ENCODE assay signal across 8 mouse cellular contexts in the genomic region with DNA sequence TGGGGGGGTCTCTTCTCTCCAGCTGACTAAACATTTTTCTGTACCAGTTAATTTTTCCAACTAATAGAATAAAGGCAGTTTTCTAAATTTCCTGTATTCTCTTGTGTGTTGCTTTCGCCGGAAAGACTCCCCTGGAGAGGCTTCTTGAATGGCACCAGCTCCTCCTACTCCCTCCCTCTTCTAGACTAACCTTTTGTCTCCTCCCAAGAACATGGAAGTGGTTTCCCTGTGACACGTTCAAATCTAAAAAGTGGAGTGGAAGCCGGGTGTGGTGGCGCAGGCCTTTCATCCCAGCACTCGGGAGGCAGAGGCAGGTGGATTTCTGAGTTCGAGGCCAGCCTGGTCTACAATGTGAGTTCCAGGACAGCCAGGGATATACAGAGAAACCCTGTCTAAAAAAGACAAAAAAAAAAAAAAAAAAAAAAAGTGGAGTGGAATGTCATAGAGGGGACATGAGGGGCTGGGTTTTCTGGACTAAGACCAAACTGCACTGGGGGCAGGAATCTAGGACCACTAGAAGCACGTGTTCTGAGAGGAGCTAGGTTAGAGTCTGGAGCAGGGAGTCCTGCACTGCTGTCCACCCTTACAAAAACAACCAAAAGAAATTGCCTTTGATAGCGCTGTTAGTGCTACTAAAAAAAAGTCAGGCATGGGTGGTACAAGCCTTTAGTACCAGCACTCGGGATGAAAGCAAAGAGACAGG. TPM values are rescaled to one million over a fixed set of nuclear protein-coding genes. Genes with fewer than 3 reads are reported as not detected.
DNase-seq lines count a peak whose midpoint lies in the region; ATAC-seq and TF ChIP-seq lines count a peak whose summit lies in the region.

No protein-coding gene starts in this region.

- H3K36me3 ChIP-seq in liver, adult 2 months (ENCODE audit: control insufficient read depth, insufficient read depth, low read length): peaks cover 31% of the 10 kb centered on the region
- H3K36me3 ChIP-seq in embryonic facial prominence, embryonic 13.5 days: peaks cover 41% of the 10 kb centered on the region
- peaks cover 50% of the 10 kb centered on the region for H3K36me3 ChIP-seq in limb, embryonic 10.5 days

- H3K4me2 ChIP-seq in embryonic facial prominence, embryonic 13.5 days: peak overlapping the region; percentile 86

- H3K27me3 ChIP-seq in liver, adult 2 months (ENCODE audit: control insufficient read depth, insufficient read depth, low read length): no peaks in the 10 kb centered on the region
- H3K27me3 ChIP-seq in embryonic facial prominence, embryonic 13.5 days: no peaks in the 10 kb centered on the region
- H3K27me3 ChIP-seq in limb, embryonic 10.5 days (ENCODE audit: low read depth, poor library complexity, severe bottlenecking): no peaks in the 10 kb centered on the region

- ATAC-seq in embryonic facial prominence, embryonic 13.5 days (ENCODE audit: insufficient number of reproducible peaks, insufficient read depth, low FRiP score, low TSS enrichment, low read depth): no peak

- H3K4me3 ChIP-seq in liver, adult 2 months (ENCODE audit: insufficient read depth, low read depth, low read length): no peak overlapping the region
- H3K4me3 ChIP-seq in embryonic facial prominence, embryonic 13.5 days: peak overlapping the region; percentile 79; the same call in 1 of the 2 replicates
- H3K4me3 ChIP-seq in limb, embryonic 10.5 days: peak overlapping the region; percentile 64
- H3K4me3 ChIP-seq in olfactory bulb, adult 2 months (ENCODE audit: insufficient read depth, low read depth, low read length): no peak overlapping the region

- WGBS in liver, adult 2 months: 78% methylated on average over 10 of the region's 10 CpGs
- 64% methylated on average over 10 of the region's 10 CpGs for WGBS in embryonic facial prominence, embryonic 13.5 days
- 79% methylated on average over 10 of the region's 10 CpGs for WGBS in limb, embryonic 10.5 days
- WGBS in olfactory bulb, adult 2 months: 55% methylated on average over 10 of the region's 10 CpGs

- peaks cover 7% of the 10 kb centered on the region; the same call in 1 of the 2 replicates for H3K79me2 ChIP-seq in liver, adult 2 months (ENCODE audit: control insufficient read depth, insufficient read depth, low read length)

- H3K4me1 ChIP-seq in liver, adult 2 months (ENCODE audit: control insufficient read depth, insufficient read depth, low read length): peaks cover 5% of the 10 kb centered on the region
- H3K4me1 ChIP-seq in embryonic facial prominence, embryonic 13.5 days: peaks cover 26% of the 10 kb centered on the region
- peaks cover 30% of the 10 kb centered on the region for H3K4me1 ChIP-seq in limb, embryonic 10.5 days
- H3K4me1 ChIP-seq in olfactory bulb, adult 2 months (ENCODE audit: control insufficient read depth, insufficient read depth, low read length): peaks cover 14% of the 10 kb centered on the region

- no peak overlapping the region for H3K9ac ChIP-seq in liver, adult 2 months (ENCODE audit: low read depth, low read length)
- H3K9ac ChIP-seq in embryonic facial prominence, embryonic 13.5 days: peak overlapping the region; percentile 94; the same call in 1 of the 2 replicates

- no peaks in the 10 kb centered on the region for H3K9me3 ChIP-seq in embryonic facial prominence, embryonic 13.5 days
- no peaks in the 10 kb centered on the region for H3K9me3 ChIP-seq in limb, embryonic 10.5 days (replicated peaks)

- TF ChIP-seq CTCF in liver, adult 2 months (IDR thresholded peaks at IDR 0.05; ENCODE audit: low read depth, low read length): no peak
- no peak for TF ChIP-seq CTCF in olfactory bulb, adult 2 months (IDR thresholded peaks at IDR 0.05; ENCODE audit: insufficient read depth, low read depth, low read length)

- peak overlapping the region; percentile 30 for H3K27ac ChIP-seq in liver, adult 2 months (replicated peaks; ENCODE audit: insufficient read depth, low read depth, low read length)
- peak overlapping the region; percentile 98 for H3K27ac ChIP-seq in embryonic facial prominence, embryonic 13.5 days
- H3K27ac ChIP-seq in limb, embryonic 10.5 days: peak overlapping the region; percentile 94
- H3K27ac ChIP-seq in olfactory bulb, adult 2 months (ENCODE audit: insufficient read depth, low read depth, low read length): peak overlapping the region; percentile 49; the same call in 1 of the 2 replicates

- no peak for DNase-seq in liver, adult 2 months (ENCODE audit: extremely low read depth, low read depth, low spot score)
- no peak for DNase-seq in liver
- no peak for DNase-seq in limb, embryonic 10.5 days (ENCODE audit: low spot score)
- DNase-seq in frontal cortex, postnatal 14 days (ENCODE audit: low spot score in 2 of 2): no peak
- no peak for DNase-seq in gastrocnemius, postnatal 10 days
- no peak for DNase-seq in urinary bladder, postnatal 10 days (ENCODE audit: low spot score)

- no peak for TF ChIP-seq POLR2A in liver, adult 2 months (IDR thresholded peaks at IDR 0.05; ENCODE audit: extremely low read depth, insufficient read depth, low read length)
- TF ChIP-seq POLR2A in olfactory bulb, adult 2 months (IDR thresholded peaks at IDR 0.05; ENCODE audit: insufficient read depth, low read depth, low read length): no peak

RNA-seq across cellular contexts. Expression of gene Gpx1, which starts 0.7 kb away (rescaled TPM):
- total RNA-seq in liver, adult 2 months (2014; rRNA removed): 5,129 and 5,348 TPM in 2 replicates
- polyA plus RNA-seq in liver, adult 2 months (2012; rRNA removed): 8,357 and 9,405 TPM in 2 replicates
- polyA plus RNA-seq in embryonic facial prominence, embryonic 13.5 days (2015; fragmentation: Nextera tagmentation; extraction: Ambion mirVana): 775 and 811 TPM in 2 replicates
- 824 and 909 TPM in 2 replicates for polyA plus RNA-seq in limb, embryonic 10.5 days (2016; fragmentation: Nextera tagmentation; extraction: Ambion mirVana)
- polyA plus RNA-seq in olfactory bulb, adult 2 months (2012; ENCODE audit: insufficient read depth, insufficient read length, low replicate concordance, missing spikeins): not detected in 2 replicates
- 100 to 1,000 TPM in 1 of 2 experiments, 10 to 100 TPM in 1; 97.1 to 117 TPM for total RNA-seq in gastrocnemius, postnatal 10 days (2021)

RNA-seq across cellular contexts. Expression of gene Usp4, which starts 9.7 kb away (rescaled TPM):
- total RNA-seq in liver, adult 2 months (2014; rRNA removed): 62.0 and 63.8 TPM in 2 replicates
- 63.3 and 65.2 TPM in 2 replicates for polyA plus RNA-seq in liver, adult 2 months (2012; rRNA removed)
- 106 and 110 TPM in 2 replicates for polyA plus RNA-seq in embryonic facial prominence, embryonic 13.5 days (2015; fragmentation: Nextera tagmentation; extraction: Ambion mirVana)
- polyA plus RNA-seq in limb, embryonic 10.5 days (2016; fragmentation: Nextera tagmentation; extraction: Ambion mirVana): 132 and 140 TPM in 2 replicates
- not detected in 2 replicates for polyA plus RNA-seq in olfactory bulb, adult 2 months (2012; ENCODE audit: insufficient read depth, insufficient read length, low replicate concordance, missing spikeins)
- total RNA-seq in gastrocnemius, postnatal 10 days (2021): 10 to 100 TPM; 63.4 to 71.6 TPM

RNA-seq across cellular contexts. Expression of gene Tcta, which starts 32.0 kb away (rescaled TPM):
- total RNA-seq in liver, adult 2 months (2014; rRNA removed): 17.7 and 17.9 TPM in 2 replicates
- polyA plus RNA-seq in liver, adult 2 months (2012; rRNA removed): 35.2 and 41.2 TPM in 2 replicates
- polyA plus RNA-seq in embryonic facial prominence, embryonic 13.5 days (2015; fragmentation: Nextera tagmentation; extraction: Ambion mirVana): 31.5 and 34.2 TPM in 2 replicates
- 9.2 and 11.5 TPM in 2 replicates for polyA plus RNA-seq in limb, embryonic 10.5 days (2016; fragmentation: Nextera tagmentation; extraction: Ambion mirVana)
- polyA plus RNA-seq in olfactory bulb, adult 2 months (2012; ENCODE audit: insufficient read depth, insufficient read length, low replicate concordance, missing spikeins): not detected in 2 replicates
- 10 to 100 TPM; 21.7 to 25.0 TPM for total RNA-seq in gastrocnemius, postnatal 10 days (2021)

RNA-seq across cellular contexts. Expression of gene Rhoa, which starts 32.1 kb away (rescaled TPM):
- total RNA-seq in liver, adult 2 months (2014; rRNA removed): 123 TPM in 2 replicates
- polyA plus RNA-seq in liver, adult 2 months (2012; rRNA removed): 64.7 and 82.8 TPM in 2 replicates
- polyA plus RNA-seq in embryonic facial prominence, embryonic 13.5 days (2015; fragmentation: Nextera tagmentation; extraction: Ambion mirVana): 437 and 448 TPM in 2 replicates
- polyA plus RNA-seq in limb, embryonic 10.5 days (2016; fragmentation: Nextera tagmentation; extraction: Ambion mirVana): 246 and 250 TPM in 2 replicates
- polyA plus RNA-seq in olfactory bulb, adult 2 months (2012; ENCODE audit: insufficient read depth, insufficient read length, low replicate concordance, missing spikeins): 187 and 421 TPM in 2 replicates
- total RNA-seq in gastrocnemius, postnatal 10 days (2021): 100 to 1,000 TPM; 211 to 226 TPM

RNA-seq across cellular contexts. Expression of gene Amt, which starts 41.3 kb away (rescaled TPM):
- 65.5 and 66.6 TPM in 2 replicates for total RNA-seq in liver, adult 2 months (2014; rRNA removed)
- polyA plus RNA-seq in liver, adult 2 months (2012; rRNA removed): 45.8 and 54.5 TPM in 2 replicates
- 12.5 and 15.3 TPM in 2 replicates for polyA plus RNA-seq in embryonic facial prominence, embryonic 13.5 days (2015; fragmentation: Nextera tagmentation; extraction: Ambion mirVana)
- 23.1 and 24.8 TPM in 2 replicates for polyA plus RNA-seq in limb, embryonic 10.5 days (2016; fragmentation: Nextera tagmentation; extraction: Ambion mirVana)
- not detected in 2 replicates for polyA plus RNA-seq in olfactory bulb, adult 2 months (2012; ENCODE audit: insufficient read depth, insufficient read length, low replicate concordance, missing spikeins)
- 1 to 10 TPM in 1 of 2 experiments, under 1 TPM in 1; 0.82 to 2.4 TPM for total RNA-seq in gastrocnemius, postnatal 10 days (2021)

Comparison
In these comparisons a context has a peak if more than half of its experiments do, and no peak if none do; other contexts are left out.
1. H3K27ac ChIP-seq: peak in every context shown above with its lines; median percentile 98 in embryonic facial prominence, embryonic 13.5 days; 94 in limb, embryonic 10.5 days; 49 in olfactory bulb, adult 2 months; 30 in liver, adult 2 months.
2. H3K4me3 ChIP-seq: peak in embryonic facial prominence, embryonic 13.5 days (single experiment) and limb, embryonic 10.5 days (single experiment); none in liver, adult 2 months (single experiment) and olfactory bulb, adult 2 months (single experiment).
3. RNA of gene Tcta, which starts 32.0 kb away (polyA plus RNA-seq): 35.2 to 41.2 TPM in liver, adult 2 months, 31.5 to 34.2 TPM in embryonic facial prominence, embryonic 13.5 days and 9.2 to 11.5 TPM in limb, embryonic 10.5 days; not detected in olfactory bulb, adult 2 months; every median in the first group is over 10 times any median in the second.